In genomic region chr4:56001312-56001731, GRCm38 (mm10) we compare ENCODE assay signal across 10 mouse cellular contexts.
DNase-seq lines count a peak whose midpoint lies in the region; ATAC-seq lines count a peak whose summit lies in the region.
"Had no signal": no experiment of that assay in that cellular context is flagged by ENCODE, and none has a peak within 500 bp of the region (broad histone marks: within the 10 kb centered on the region; RNA-seq: fewer than 3 reads in every experiment).

No protein-coding gene starts in this region.

- 31% methylated on average over 3 of the region's 3 CpGs for WGBS in hindbrain, embryonic 16.5 days

- peak; percentile 9 to 11 for DNase-seq in cerebellum, postnatal 14 days
- DNase-seq in cerebellum, adult 18-20 months = no peak
- peak; percentile 25 to 32 for DNase-seq in left cerebral cortex, postnatal 10 days (ENCODE audit: extremely low spot score in 1 of 2, low spot score in 2 of 2)
- no peak for DNase-seq in left cerebral cortex, adult 11 months (ENCODE audit: low spot score)
- peak; percentile 67 for DNase-seq in NIH3T3 (ENCODE audit: low read depth)
- DNase-seq in retina, embryonic 14.5 days (ENCODE audit: low spot score) = no peak
- DNase-seq: kidney, adult 8-10 months had no signal

- H3K9ac ChIP-seq in hindbrain, embryonic 16.5 days (ENCODE audit: low read depth, low read length) = no peak overlapping the region
- H3K9ac ChIP-seq: limb, embryonic 12.5 days had no signal

- no peaks in the 10 kb centered on the region for H3K36me3 ChIP-seq in hindbrain, embryonic 16.5 days (ENCODE audit: control insufficient read depth, insufficient read depth, low read length)
- H3K36me3 ChIP-seq: limb, embryonic 12.5 days had no signal

- no peak overlapping the region for H3K4me3 ChIP-seq in hindbrain, embryonic 16.5 days (ENCODE audit: low read length)
- H3K4me3 ChIP-seq: limb, embryonic 12.5 days had no signal

- H3K27me3 ChIP-seq in hindbrain, embryonic 16.5 days (replicated peaks; ENCODE audit: control insufficient read depth, insufficient read depth, low read length) = no peaks in the 10 kb centered on the region
- H3K27me3 ChIP-seq: limb, embryonic 12.5 days had no signal

- H3K27ac ChIP-seq in hindbrain, embryonic 16.5 days (ENCODE audit: low read depth, low read length) = no peak overlapping the region
- H3K27ac ChIP-seq: limb, embryonic 12.5 days had no signal

- peak; percentile 89 for ATAC-seq in hindbrain, embryonic 16.5 days
- ATAC-seq in erythroblast, adult 5-6 weeks (replicated peaks; ENCODE audit: low FRiP score, poor library complexity, severe bottlenecking) = no peak

- intact Hi-C loops in left cerebral cortex, postnatal 10 days (cut with DNase I) = no loop called here

- no peak overlapping the region for H3K4me2 ChIP-seq in hindbrain, embryonic 16.5 days (ENCODE audit: low read length)
- H3K4me2 ChIP-seq: limb, embryonic 12.5 days had no signal

- H3K9me3 ChIP-seq in hindbrain, embryonic 16.5 days (ENCODE audit: control insufficient read depth, low read length) = no peaks in the 10 kb centered on the region
- H3K9me3 ChIP-seq: limb, embryonic 12.5 days had no signal

- H3K4me1 ChIP-seq in hindbrain, embryonic 16.5 days (ENCODE audit: control insufficient read depth, insufficient read depth, low read depth, low read length) = no peaks in the 10 kb centered on the region
- H3K4me1 ChIP-seq: limb, embryonic 12.5 days had no signal

Comparison
In these comparisons a context has a peak if more than half of its experiments do, and no peak if none do; other contexts are left out.
1. DNase-seq: peak in cerebellum, postnatal 14 days (2 of 2), left cerebral cortex, postnatal 10 days (2 of 2) and NIH3T3 (single experiment); none in cerebellum, adult 18-20 months (0 of 2), left cerebral cortex, adult 11 months (single experiment) and retina, embryonic 14.5 days (single experiment).